9 mouse cellular contexts compared by ENCODE assay signal in genomic region chr10:44266561-44266960, GRCm38 (mm10). TPM values are rescaled to one million over a fixed set of nuclear protein-coding genes. Genes with fewer than 3 reads are reported as not detected.
DNase-seq lines count a peak whose midpoint lies in the region; ATAC-seq and TF ChIP-seq lines count a peak whose summit lies in the region.
"Had no signal": no experiment of that assay in that cellular context is flagged by ENCODE, and none has a peak within 500 bp of the region (broad histone marks: within the 10 kb centered on the region; RNA-seq: fewer than 3 reads in every experiment).

No protein-coding gene starts in this region.

- H3K4me3 ChIP-seq in neural tube, embryonic 12.5 days, result no peak overlapping the region
- H3K4me3 ChIP-seq in kidney, adult 2 months (ENCODE audit: insufficient read depth, low read depth, low read length), result no peak overlapping the region
- H3K4me3 ChIP-seq in liver, embryonic 14.5 days (ENCODE audit: insufficient read depth in 1 of 2, low read depth in 2 of 2, low read length in 2 of 2), result no peak overlapping the region

- no peak for TF ChIP-seq EP300 in liver, embryonic 14.5 days (IDR thresholded peaks at IDR 0.05; ENCODE audit: low read depth)

- no peak for ATAC-seq in neural tube, embryonic 12.5 days (ENCODE audit: low FRiP score, low read depth)
- ATAC-seq in liver, embryonic 14.5 days (ENCODE audit: insufficient read depth), result no peak
- ATAC-seq: Patski had no signal

- no peak overlapping the region for H3K9ac ChIP-seq in neural tube, embryonic 12.5 days
- no peak overlapping the region for H3K9ac ChIP-seq in liver, embryonic 14.5 days (replicated peaks)

- no peak for TF ChIP-seq CTCF in kidney, adult 2 months (conservative IDR thresholded peaks at IDR 0.05; ENCODE audit: insufficient read depth, insufficient read length, low read depth, low read length)
- TF ChIP-seq CTCF in liver, embryonic 14.5 days (IDR thresholded peaks at IDR 0.05; ENCODE audit: low read depth), result no peak

- H3K27ac ChIP-seq in neural tube, embryonic 12.5 days, result no peak overlapping the region
- peak overlapping the region; percentile 37; the same call in 1 of the 2 replicates for H3K27ac ChIP-seq in kidney, adult 2 months (ENCODE audit: insufficient read depth, low read depth, low read length)
- H3K27ac ChIP-seq in liver, embryonic 14.5 days, result no peak overlapping the region

- DNase-seq in neural tube, embryonic 10.5 days (ENCODE audit: extremely low spot score, low spot score), result no peak
- DNase-seq in kidney, adult 2 months, result peak; percentile 76
- no peak for DNase-seq in liver, embryonic 14.5 days (ENCODE audit: low read depth in 3 of 3, low spot score in 3 of 3)
- no peak for DNase-seq in urinary bladder, postnatal 25 days (ENCODE audit: low spot score)
- DNase-seq in urinary bladder, adult 2 months (ENCODE audit: low spot score), result no peak
- no peak for DNase-seq in thymus, postnatal 0 days (ENCODE audit: low spot score)
- DNase-seq: thymus, postnatal 25 days had no signal

- H3K27me3 ChIP-seq in neural tube, embryonic 12.5 days (replicated peaks), result no peaks in the 10 kb centered on the region
- H3K27me3 ChIP-seq in kidney, adult 2 months (replicated peaks; ENCODE audit: control insufficient read depth, insufficient read depth, low read length), result no peaks in the 10 kb centered on the region
- H3K27me3 ChIP-seq in liver, embryonic 14.5 days (ENCODE audit: control insufficient read depth, insufficient read depth, low read length), result no peaks in the 10 kb centered on the region
- H3K27me3 ChIP-seq: Patski had no signal

- peaks cover 15% of the 10 kb centered on the region for H3K4me1 ChIP-seq in neural tube, embryonic 12.5 days
- peaks cover 5% of the 10 kb centered on the region for H3K4me1 ChIP-seq in kidney, adult 2 months (ENCODE audit: control insufficient read depth, insufficient read depth, low read length)
- H3K4me1 ChIP-seq in liver, embryonic 14.5 days (replicated peaks; ENCODE audit: control insufficient read depth in 2 of 2, insufficient read depth in 2 of 2, low read length in 1 of 2), result peaks cover 13 to 15% of the 10 kb centered on the region in 2 experiments

- no peaks in the 10 kb centered on the region; the same call in 1 of the 2 replicates for H3K36me3 ChIP-seq in neural tube, embryonic 12.5 days
- no peaks in the 10 kb centered on the region for H3K36me3 ChIP-seq in kidney, adult 2 months (ENCODE audit: control insufficient read depth, insufficient read depth, low read length)
- H3K36me3 ChIP-seq in liver, embryonic 14.5 days (replicated peaks; ENCODE audit: control insufficient read depth, insufficient read depth, low read depth), result no peaks in the 10 kb centered on the region

- no peaks in the 10 kb centered on the region for H3K9me3 ChIP-seq in neural tube, embryonic 12.5 days
- H3K9me3 ChIP-seq in liver, embryonic 14.5 days (ENCODE audit: control insufficient read depth, low read length), result no peaks in the 10 kb centered on the region

- no peak for TF ChIP-seq POLR2A in kidney, adult 2 months (IDR thresholded peaks at IDR 0.05; ENCODE audit: low read depth, low read length)

- H3K4me2 ChIP-seq in neural tube, embryonic 12.5 days (replicated peaks), result peak overlapping the region; percentile 75
- peak overlapping the region; percentile 93; the same call in 1 of the 2 replicates for H3K4me2 ChIP-seq in liver, embryonic 14.5 days (ENCODE audit: low read depth)

RNA-seq across cellular contexts. Expression of gene Atg5, which starts 1.6 kb away (rescaled TPM):
- 48.2 and 50.8 TPM in 2 replicates for polyA plus RNA-seq in neural tube, embryonic 12.5 days (2016; fragmentation: Nextera tagmentation; extraction: Ambion mirVana)
- polyA plus RNA-seq in kidney, adult 2 months (2012; rRNA removed), result 11.6 and 13.5 TPM in 2 replicates
- polyA plus RNA-seq in liver, embryonic 14.5 days (2012; rRNA removed), result 5.6 and 7.5 TPM in 2 replicates
- polyA plus RNA-seq in liver, embryonic 14.5 days (2014; fragmentation: Nextera tagmentation; extraction: Ambion mirVana), result 18.5 and 21.0 TPM in 2 replicates
- 23.9 and 26.5 TPM in 2 replicates for polyA plus RNA-seq in urinary bladder, adult 2 months (2012; rRNA removed)
- 49.7 and 54.7 TPM in 2 replicates for polyA plus RNA-seq in thymus, postnatal 0 days (2015; fragmentation: Nextera tagmentation; extraction: Ambion mirVana)
